Mouse (Mus musculus) neural tube, embryonic 13.5 days (tissue): ENCODE measurements around the gene Trmt112. TPM values are rescaled to one million over a fixed set of nuclear protein-coding genes. Genes with fewer than 3 reads are reported as not detected.

Experiments used
- ATAC-seq: fragments of 200-750 bp; cut with Nextera tagmentation; 2 replicates; pipeline ENCODE4 v1.8.0; 2017; ENCODE audit warnings: low read depth, mild to moderate bottlenecking, moderate TSS enrichment, moderate library complexity
- H3K27ac ChIP-seq: fragments of 300-500 bp; sonication (generic); replicated peaks from 2 replicates; pipeline ENCODE4 v1.5.1; 2015; ENCODE audit warnings: moderate library complexity, mild to moderate bottlenecking, inconsistent platforms
- H3K27me3 ChIP-seq: fragments of 300-500 bp; sonication (generic); 2 replicates; pipeline ENCODE4 v1.6.1; 2015; ENCODE audit warnings: mild to moderate bottlenecking, inconsistent platforms
- H3K36me3 ChIP-seq: fragments of 300-500 bp; sonication (generic); 2 replicates; pipeline ENCODE4 v1.6.1; 2015; ENCODE audit warnings: mild to moderate bottlenecking, inconsistent platforms
- H3K4me1 ChIP-seq: fragments of 300-500 bp; sonication (generic); replicated peaks from 2 replicates; pipeline ENCODE4 v1.6.1; 2015; ENCODE audit warnings: inconsistent platforms
- H3K4me2 ChIP-seq: fragments of 300-500 bp; sonication (generic); 2 replicates; pipeline ENCODE4 v1.6.1; 2015; ENCODE audit warnings: inconsistent platforms, mild to moderate bottlenecking, moderate library complexity
- H3K4me3 ChIP-seq: fragments of 300-500 bp; sonication (generic); 2 replicates; pipeline ENCODE4 v1.5.1; 2015; ENCODE audit warnings: mild to moderate bottlenecking, inconsistent platforms
- H3K9ac ChIP-seq: fragments of 300-500 bp; sonication (generic); 2 replicates; pipeline ENCODE4 v1.6.1; 2015; ENCODE audit warnings: moderate library complexity, mild to moderate bottlenecking, inconsistent platforms
- H3K9me3 ChIP-seq: fragments of 300-500 bp; sonication (generic); 2 replicates; pipeline ENCODE4 v1.6.1; 2016; ENCODE audit warnings: inconsistent platforms
- WGBS: fragments of 180-500 bp; shearing (Covaris S2); methylation state at CpG from one replicate; pipeline ENCODE4 v1.1.7; 2015; 5-methylcytosine and 5-hydroxymethylcytosine counted together
- polyA plus RNA-seq: library from polyadenylated mRNA; unstranded; fragments of >200 nt; fragmentation: Nextera tagmentation; extraction: Ambion mirVana; gene quantifications from 2 replicates; pipeline ENCODE4 v1.2.1, GENCODE M21; 2015

The Trmt112 gene
- polyA plus RNA-seq, 1 experiment from 2014 or later = 117 TPM

DNA sequence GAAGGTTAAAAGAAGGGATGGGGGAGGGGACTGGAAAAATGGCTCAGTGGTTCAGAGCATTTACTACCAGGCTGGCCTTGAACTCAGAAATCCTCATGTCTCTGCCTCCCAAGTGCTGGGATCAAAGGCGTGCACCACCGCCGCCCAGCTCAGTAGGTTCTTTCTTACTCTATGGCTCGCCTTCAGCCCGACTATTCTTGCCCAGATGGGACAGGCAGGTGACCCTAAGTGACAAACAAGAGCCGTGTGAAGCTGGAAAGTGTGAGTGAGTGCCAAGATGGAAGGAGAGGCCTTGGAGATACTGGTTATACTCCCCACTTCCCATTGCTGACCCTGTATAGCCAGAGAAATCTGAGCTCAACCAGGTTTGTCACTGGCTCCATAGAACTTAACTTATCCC lies 34.2 kb downstream of the Trmt112 start:
- Histone ChIP-seq H3K27ac (no peak overlapping the region), H3K36me3 (peaks cover 13% of the 10 kb centered on the region), H3K4me1 (peaks cover 35% of the 10 kb centered on the region), H3K4me2 (no peak overlapping the region), H3K9me3 (no peaks in the 10 kb centered on the region), H3K4me3 (no peak overlapping the region), H3K9ac (no peak overlapping the region), H3K27me3 (no peaks in the 10 kb centered on the region)
- ATAC-seq = no peak
- 91% methylated on average over 6 of the region's 6 CpGs for WGBS

DNA sequence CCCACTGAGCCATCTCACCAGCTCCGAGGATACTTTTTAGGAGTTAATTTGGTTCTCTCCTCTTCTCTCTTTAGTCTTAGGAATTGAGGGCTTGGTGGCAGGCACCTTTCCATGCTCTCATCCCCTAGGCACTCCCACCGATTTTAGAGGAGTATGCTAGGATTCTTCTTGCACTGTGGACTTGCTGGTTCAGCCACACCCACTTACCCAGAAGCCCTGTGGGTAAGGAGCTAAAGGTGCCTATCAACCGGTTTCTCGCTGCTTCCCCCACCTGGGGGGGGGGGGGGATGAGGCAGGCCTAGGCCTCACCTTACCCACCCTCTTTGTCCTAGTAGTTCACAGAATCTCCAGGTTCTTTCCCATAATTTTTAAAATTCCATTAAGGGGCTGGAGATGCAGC lies 38.2 kb downstream of the Trmt112 start:
- Histone ChIP-seq H3K4me1 (peaks cover 27% of the 10 kb centered on the region), H3K27me3 (no peaks in the 10 kb centered on the region), H3K9me3 (no peaks in the 10 kb centered on the region), H3K9ac (no peak overlapping the region), H3K4me3 (no peak overlapping the region), H3K4me2 (no peak overlapping the region), H3K27ac (no peak overlapping the region), H3K36me3 (peaks cover 13% of the 10 kb centered on the region)
- ATAC-seq = no peak
- 58% methylated on average over 4 of the region's 4 CpGs for WGBS

DNA sequence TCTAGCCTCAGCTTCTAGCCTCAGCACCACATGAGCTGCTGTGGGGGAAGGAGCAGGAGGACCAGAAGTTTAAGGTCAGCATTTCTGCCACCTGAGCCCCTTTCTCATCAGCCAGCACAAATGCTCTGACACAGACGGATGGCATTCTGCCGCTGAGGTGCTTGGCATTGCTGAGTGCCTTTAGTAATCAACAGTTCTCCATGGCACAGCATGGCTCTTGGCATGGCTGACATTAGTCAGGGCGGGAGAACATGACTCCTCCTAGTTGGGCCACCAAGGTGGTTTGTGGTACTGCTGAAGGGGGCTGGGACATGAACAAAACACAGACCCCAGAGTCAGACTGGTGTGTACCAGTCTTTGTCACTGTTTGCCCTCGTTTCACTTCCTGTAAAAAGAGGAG lies 38.7 kb downstream of the Trmt112 start:
- no peak for ATAC-seq
- 76% methylated on average over 4 of the region's 4 CpGs for WGBS
- no peaks in the 10 kb centered on the region for H3K9me3 ChIP-seq
- no peak overlapping the region for H3K4me3 ChIP-seq
- H3K4me1 ChIP-seq = peaks cover 27% of the 10 kb centered on the region
- no peak overlapping the region for H3K27ac ChIP-seq
- H3K36me3 ChIP-seq = peaks cover 13% of the 10 kb centered on the region
- no peaks in the 10 kb centered on the region for H3K27me3 ChIP-seq
- H3K9ac ChIP-seq = no peak overlapping the region
- H3K4me2 ChIP-seq = no peak overlapping the region

DNA sequence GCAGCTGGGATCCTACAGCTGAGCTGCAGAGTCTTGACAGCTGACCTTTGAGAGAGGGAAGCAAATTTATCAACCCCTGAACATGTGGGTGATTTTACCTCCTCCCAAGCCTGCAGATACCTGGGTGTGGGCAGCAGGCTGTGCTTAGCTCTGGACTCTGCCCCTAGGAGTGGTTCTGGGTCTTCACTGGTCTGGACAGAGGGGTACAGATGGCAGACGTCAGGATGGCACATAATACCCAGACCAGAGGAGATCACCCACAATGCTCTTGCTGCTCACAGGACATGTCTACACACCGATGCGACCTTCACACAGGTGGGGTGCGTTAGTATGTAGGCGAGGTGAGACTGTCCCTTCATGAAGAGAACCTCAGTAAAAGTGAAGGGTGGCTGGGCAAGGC lies 40.0 kb downstream of the Trmt112 start:
- Histone ChIP-seq H3K4me3 (peak overlapping the region; percentile 59), H3K36me3 (peaks cover 17% of the 10 kb centered on the region), H3K9me3 (no peaks in the 10 kb centered on the region), H3K4me1 (peaks cover 25% of the 10 kb centered on the region), H3K27ac (peak overlapping the region; percentile 97; the same call in 1 of the 2 replicates), H3K4me2 (peak overlapping the region; percentile 97), H3K9ac (peak overlapping the region; percentile 81; the same call in 1 of the 2 replicates), H3K27me3 (no peaks in the 10 kb centered on the region)
- ATAC-seq = no peak
- WGBS = 93% methylated on average over 5 of the region's 5 CpGs

DNA sequence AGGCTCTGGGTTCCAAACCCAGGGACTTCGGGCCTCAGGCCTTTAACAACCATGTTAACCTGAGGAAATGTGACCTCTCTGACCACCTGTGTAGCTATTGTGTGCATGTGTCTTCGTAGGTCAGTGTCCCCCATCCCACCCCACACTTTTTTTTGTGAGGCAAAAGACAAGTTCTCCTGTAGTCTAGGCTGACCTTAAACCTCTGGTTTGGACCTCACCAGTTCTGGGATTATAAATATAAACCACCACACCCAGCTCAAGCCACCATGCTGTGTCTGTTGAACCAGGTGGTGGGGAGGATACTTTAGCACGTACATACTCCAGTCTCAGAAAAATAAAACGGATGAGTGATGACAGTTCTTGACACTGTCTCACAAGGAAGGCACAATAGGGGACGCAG lies 40.5 kb downstream of the Trmt112 start:
- WGBS = 48% methylated on average over 5 of the region's 5 CpGs
- H3K9me3 ChIP-seq = no peaks in the 10 kb centered on the region
- peaks cover 21% of the 10 kb centered on the region for H3K36me3 ChIP-seq
- H3K4me1 ChIP-seq = peaks cover 25% of the 10 kb centered on the region
- no peaks in the 10 kb centered on the region for H3K27me3 ChIP-seq
- H3K9ac ChIP-seq = peak overlapping the region; percentile 81
- peak overlapping the region; percentile 97 for H3K27ac ChIP-seq
- H3K4me3 ChIP-seq = peak overlapping the region; percentile 59
- H3K4me2 ChIP-seq = peak overlapping the region; percentile 97
- ATAC-seq = no peak

DNA sequence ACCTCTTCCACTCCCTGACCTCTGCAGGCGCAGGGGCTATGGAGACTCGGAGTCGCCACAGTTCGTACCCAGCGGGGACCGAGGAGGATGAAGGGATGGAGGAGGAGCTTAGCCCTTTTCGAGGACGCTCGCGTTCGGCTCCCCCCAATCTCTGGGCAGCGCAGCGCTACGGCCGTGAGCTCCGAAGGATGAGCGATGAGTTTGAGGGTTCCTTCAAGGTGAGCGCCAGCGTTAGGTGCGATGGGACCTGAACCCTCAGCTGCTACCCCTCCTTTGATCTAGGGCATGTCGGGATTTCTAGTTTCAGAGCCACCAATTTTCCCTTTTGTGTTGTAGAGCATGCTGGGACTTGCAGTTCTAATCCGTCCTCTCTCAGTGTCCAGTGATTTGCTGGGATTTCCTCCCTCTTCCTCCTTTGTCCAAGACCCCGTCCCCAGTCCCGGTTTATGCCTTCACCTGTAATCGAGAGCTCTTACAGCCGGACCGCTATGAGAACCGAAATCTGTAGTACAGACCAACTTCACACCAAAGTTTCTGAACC lies 41.2 kb downstream of the Trmt112 start:
- Histone ChIP-seq H3K9ac (peak overlapping the region; percentile 81), H3K4me2 (peak overlapping the region; percentile 97), H3K4me3 (peak overlapping the region; percentile 59), H3K9me3 (no peaks in the 10 kb centered on the region), H3K27me3 (no peaks in the 10 kb centered on the region), H3K36me3 (peaks cover 24% of the 10 kb centered on the region), H3K27ac (peak overlapping the region; percentile 97), H3K4me1 (peaks cover 25% of the 10 kb centered on the region)
- ATAC-seq = peak; percentile 66
- under 1% methylated on average over 28 of the region's 28 CpGs for WGBS

DNA sequence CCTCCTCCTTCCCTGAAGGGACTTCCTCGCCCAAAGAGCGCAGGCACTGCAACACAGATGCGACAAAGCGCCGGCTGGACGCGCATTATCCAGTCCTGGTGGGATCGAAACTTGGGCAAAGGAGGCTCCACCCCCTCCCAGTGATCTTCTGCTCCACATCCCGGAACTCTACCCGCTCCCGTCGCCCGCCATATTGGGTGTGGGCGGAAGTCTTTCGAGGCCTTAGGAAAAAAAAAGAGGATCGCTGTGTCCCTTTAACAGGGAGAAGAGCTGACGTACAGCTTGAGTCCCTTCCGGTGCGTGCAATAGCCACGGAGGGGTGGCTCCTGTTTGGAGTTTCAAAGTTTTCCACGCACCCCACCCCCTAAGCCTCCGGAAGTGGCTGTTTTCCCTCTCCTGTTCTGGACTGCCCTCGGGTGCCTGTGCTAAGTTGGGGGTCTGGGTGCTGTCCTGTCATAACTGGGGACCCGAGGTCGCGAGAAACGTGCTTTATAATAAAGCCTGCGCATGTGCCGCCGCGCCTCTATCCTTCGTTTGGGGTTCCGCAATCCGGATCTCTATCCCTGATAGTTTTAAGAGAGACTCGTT lies 42.0 kb downstream of the Trmt112 start:
- Histone ChIP-seq H3K4me1 (peaks cover 25% of the 10 kb centered on the region), H3K36me3 (peaks cover 22% of the 10 kb centered on the region), H3K9me3 (no peaks in the 10 kb centered on the region), H3K9ac (peak overlapping the region; percentile 81), H3K4me3 (peak overlapping the region; percentile 59), H3K27me3 (no peaks in the 10 kb centered on the region), H3K4me2 (peak overlapping the region; percentile 97), H3K27ac (peak overlapping the region; percentile 97)
- under 1% methylated on average over 35 of the region's 35 CpGs for WGBS
- ATAC-seq = peak; percentile 89

DNA sequence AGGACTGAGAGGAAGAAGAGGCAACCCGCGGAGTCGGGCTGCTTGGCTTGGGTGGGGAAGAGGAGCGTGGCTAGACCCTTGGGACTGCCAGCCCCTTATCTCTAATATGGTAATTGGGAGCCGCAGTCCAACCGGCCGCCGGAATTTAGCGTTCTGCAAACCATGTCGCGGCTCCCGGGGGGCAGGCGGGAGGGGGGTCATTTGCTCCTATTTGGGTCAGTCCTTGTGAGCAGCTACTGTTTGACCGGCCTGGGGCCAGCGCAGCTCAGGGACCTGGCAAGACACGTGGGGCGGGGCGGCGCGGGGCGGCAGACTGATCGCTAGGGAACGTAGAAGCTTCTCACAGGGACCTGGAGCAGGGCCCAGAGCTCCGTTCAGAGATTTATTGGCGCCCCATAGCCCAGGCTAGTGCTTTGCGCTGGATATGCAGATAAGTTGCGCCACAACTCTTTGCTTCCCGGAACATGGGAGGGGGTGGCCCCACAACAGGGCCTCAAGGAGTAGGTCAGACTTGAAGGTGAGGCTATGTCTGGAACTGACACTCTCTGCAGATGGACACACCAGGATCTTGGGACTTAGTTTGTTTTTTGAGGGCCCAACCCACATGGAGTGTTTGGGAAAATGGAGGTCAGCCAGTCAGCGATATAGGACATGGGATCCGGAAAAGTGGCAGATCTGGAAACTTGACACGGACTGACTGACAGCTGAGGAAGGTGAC lies 42.7 kb downstream of the Trmt112 start:
- Histone ChIP-seq H3K27me3 (no peaks in the 10 kb centered on the region), H3K4me3 (peak overlapping the region; percentile 59), H3K4me2 (peak overlapping the region; percentile 97), H3K9ac (peak overlapping the region; percentile 81), H3K36me3 (peaks cover 25% of the 10 kb centered on the region), H3K4me1 (peaks cover 25% of the 10 kb centered on the region), H3K27ac (peak overlapping the region; percentile 97), H3K9me3 (no peaks in the 10 kb centered on the region)
- 4% methylated on average over 31 of the region's 31 CpGs for WGBS
- peak; percentile 17 for ATAC-seq

DNA sequence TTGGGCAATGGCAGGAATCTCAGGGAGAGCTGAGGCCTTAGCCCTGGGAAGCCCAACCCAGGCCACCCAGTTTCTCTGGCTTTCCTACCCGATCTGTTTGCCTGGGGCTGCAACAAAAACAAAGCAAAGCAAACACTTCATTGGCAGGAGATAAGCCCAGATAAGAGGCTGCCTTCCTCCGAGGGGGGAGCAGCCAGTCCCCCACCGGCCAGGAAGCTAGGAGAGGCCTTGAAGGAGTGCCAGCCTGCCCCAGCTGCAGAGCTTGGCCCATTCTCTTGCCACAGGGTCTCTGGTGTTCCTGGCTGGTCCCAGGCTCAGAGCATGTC lies 43.2 kb downstream of the Trmt112 start:
- Histone ChIP-seq H3K4me3 (peak overlapping the region; percentile 59), H3K4me2 (peak overlapping the region; percentile 97), H3K36me3 (peaks cover 29% of the 10 kb centered on the region), H3K9me3 (no peaks in the 10 kb centered on the region), H3K9ac (peak overlapping the region; percentile 81), H3K27me3 (no peaks in the 10 kb centered on the region), H3K27ac (peak overlapping the region; percentile 97), H3K4me1 (peaks cover 25% of the 10 kb centered on the region)
- ATAC-seq = no peak
- WGBS = 35% methylated on average over 3 of the region's 3 CpGs

DNA sequence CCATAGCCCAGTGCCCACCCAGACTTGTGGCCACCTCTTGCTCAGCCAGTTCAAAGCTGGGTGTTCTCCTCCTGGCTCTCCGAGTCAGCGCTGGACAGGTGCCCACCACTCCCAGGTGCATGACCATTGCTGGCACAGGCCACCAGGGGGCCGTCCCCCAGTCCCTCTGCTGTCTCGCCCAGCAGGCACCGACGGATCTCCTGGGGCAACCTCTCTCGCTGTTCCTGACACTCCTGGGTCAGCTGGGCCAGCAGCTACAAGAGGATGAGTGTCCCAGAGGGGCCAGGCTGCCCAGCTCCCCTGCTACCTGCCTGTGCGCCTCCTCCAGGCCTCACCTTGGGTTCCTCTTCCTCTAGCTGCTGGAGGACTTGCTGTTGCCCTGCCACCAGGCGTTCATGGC lies 44.5 kb downstream of the Trmt112 start:
- no peak for ATAC-seq
- H3K36me3 ChIP-seq = peaks cover 41% of the 10 kb centered on the region
- 49% methylated on average over 9 of the region's 9 CpGs for WGBS
- no peak overlapping the region for H3K27ac ChIP-seq
- peak overlapping the region; percentile 38; the same call in 1 of the 2 replicates for H3K9ac ChIP-seq
- peaks cover 25% of the 10 kb centered on the region for H3K4me1 ChIP-seq
- H3K4me2 ChIP-seq = no peak overlapping the region
- no peaks in the 10 kb centered on the region for H3K9me3 ChIP-seq
- no peaks in the 10 kb centered on the region for H3K27me3 ChIP-seq
- H3K4me3 ChIP-seq = no peak overlapping the region

DNA sequence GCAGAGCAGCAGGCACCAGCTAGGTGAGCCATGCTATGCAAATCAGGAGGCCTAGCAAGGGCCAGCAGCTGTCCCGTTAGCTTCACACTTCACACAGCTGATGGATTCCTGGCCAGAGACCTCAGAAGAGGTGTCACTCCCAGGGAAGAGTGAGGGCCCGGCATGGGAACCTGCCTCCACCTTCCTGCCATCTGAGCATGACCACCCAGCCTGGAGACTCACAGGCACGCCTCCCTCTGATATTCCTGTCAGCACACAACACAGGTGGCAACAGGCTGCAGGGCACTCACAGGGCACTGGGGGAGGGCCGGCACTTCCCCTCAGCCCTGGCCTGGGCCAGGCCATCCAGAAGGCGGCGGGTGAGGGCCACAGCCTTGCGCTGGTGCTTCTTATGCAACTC lies 45.9 kb downstream of the Trmt112 start:
- 84% methylated on average over 7 of the region's 7 CpGs for WGBS
- no peak for ATAC-seq
- no peaks in the 10 kb centered on the region for H3K9me3 ChIP-seq
- H3K36me3 ChIP-seq = peaks cover 54% of the 10 kb centered on the region
- H3K27ac ChIP-seq = no peak overlapping the region
- H3K4me3 ChIP-seq = no peak overlapping the region
- H3K9ac ChIP-seq = peak overlapping the region; percentile 22; the same call in 1 of the 2 replicates
- H3K27me3 ChIP-seq = no peaks in the 10 kb centered on the region
- no peak overlapping the region for H3K4me2 ChIP-seq
- peaks cover 16% of the 10 kb centered on the region for H3K4me1 ChIP-seq

DNA sequence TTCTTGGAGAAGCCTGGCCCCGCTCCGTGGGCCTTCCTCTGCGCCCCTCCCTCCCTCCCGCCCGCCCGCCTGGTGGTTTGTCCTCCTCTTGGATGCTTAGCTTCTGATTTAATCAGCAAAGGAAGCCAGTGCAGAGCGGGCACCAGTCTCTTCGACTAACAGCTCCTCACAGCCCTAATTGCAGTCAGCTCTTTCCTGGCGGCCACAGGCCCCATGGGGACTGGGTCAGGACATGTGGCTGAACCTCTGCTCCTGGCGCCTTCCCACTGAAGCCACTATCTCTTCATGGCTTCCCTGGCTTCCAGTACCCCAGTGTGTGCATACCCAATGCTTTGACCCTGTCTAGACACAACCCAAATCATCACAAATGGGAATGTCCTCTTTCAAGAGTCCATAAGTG lies 47.0 kb downstream of the Trmt112 start:
- peaks cover 56% of the 10 kb centered on the region for H3K36me3 ChIP-seq
- 80% methylated on average over 10 of the region's 10 CpGs for WGBS

More for the DNA sequence above, 47.0 kb downstream of the Trmt112 start:
- no peak overlapping the region for H3K9ac ChIP-seq
- H3K4me3 ChIP-seq = no peak overlapping the region
- no peaks in the 10 kb centered on the region for H3K27me3 ChIP-seq
- peaks cover 15% of the 10 kb centered on the region for H3K4me1 ChIP-seq
- H3K27ac ChIP-seq = no peak overlapping the region
- ATAC-seq = no peak
- no peak overlapping the region for H3K4me2 ChIP-seq
- H3K9me3 ChIP-seq = no peaks in the 10 kb centered on the region
